Mouse (Mus musculus): ENCODE data around the gene Utp3. TPM values are rescaled to one million over a fixed set of nuclear protein-coding genes. Genes with fewer than 3 reads are reported as not detected.

Utp3 gene
- polyA plus RNA-seq, 1 experiment = 108 TPM

- Histone ChIP-seq H3K4me1 (ENCODE audit: control insufficient read depth, insufficient read depth, low read length) (peaks cover 5% of the 10 kb centered on the region), H3K4me3 (ENCODE audit: low read depth, low read length) (no peak overlapping the region), H3K9me3 (replicated peaks; ENCODE audit: control insufficient read depth, insufficient read depth, low read length, poor library complexity, severe bottlenecking) (no peaks in the 10 kb centered on the region), H3K36me3 (ENCODE audit: control insufficient read depth, insufficient read depth, low read length, poor library complexity, severe bottlenecking) (no peaks in the 10 kb centered on the region), H3K27ac (ENCODE audit: insufficient read depth, low read length) (no peak overlapping the region), H3K27me3 (ENCODE audit: control insufficient read depth, insufficient read depth, low read length, poor library complexity, severe bottlenecking) (no peaks in the 10 kb centered on the region), H3K9ac (ENCODE audit: low read depth, poor library complexity, severe bottlenecking) (no peak overlapping the region)
- TF ChIP-seq POLR2A (IDR thresholded peaks at IDR 0.05; ENCODE audit: insufficient read depth, low read length) = no peak
- TF ChIP-seq CTCF (IDR thresholded peaks at IDR 0.05; ENCODE audit: low read depth, low read length) = no peak
- no peak for TF ChIP-seq EP300 (IDR thresholded peaks at IDR 0.05; ENCODE audit: insufficient read depth, low read depth, low read length)
Observed at GRCm38 (mm10) chr5:88602030-88602429, 47.8 kb downstream of the Utp3 start.

- H3K36me3 ChIP-seq (ENCODE audit: control insufficient read depth, insufficient read depth, low read length, poor library complexity, severe bottlenecking) = no peaks in the 10 kb centered on the region
- H3K9me3 ChIP-seq (replicated peaks; ENCODE audit: control insufficient read depth, insufficient read depth, low read length, poor library complexity, severe bottlenecking) = no peaks in the 10 kb centered on the region
- H3K9ac ChIP-seq (ENCODE audit: low read depth, poor library complexity, severe bottlenecking) = no peak overlapping the region
- no peak overlapping the region for H3K4me3 ChIP-seq (ENCODE audit: low read depth, low read length)
- no peaks in the 10 kb centered on the region for H3K27me3 ChIP-seq (ENCODE audit: control insufficient read depth, insufficient read depth, low read length, poor library complexity, severe bottlenecking)
- no peak overlapping the region for H3K27ac ChIP-seq (ENCODE audit: insufficient read depth, low read length)
- H3K4me1 ChIP-seq (ENCODE audit: control insufficient read depth, insufficient read depth, low read length) = peaks cover 5% of the 10 kb centered on the region
- no peak for TF ChIP-seq EP300 (IDR thresholded peaks at IDR 0.05; ENCODE audit: insufficient read depth, low read depth, low read length)
- no peak for TF ChIP-seq POLR2A (IDR thresholded peaks at IDR 0.05; ENCODE audit: insufficient read depth, low read length)
Observed at GRCm38 (mm10) chr5:88602713-88603112, 48.5 kb downstream of the Utp3 start.

GRCm38 (mm10) chr5:88604046-88604445, 49.8 kb downstream of the Utp3 start:
- Histone ChIP-seq H3K4me3 (ENCODE audit: low read depth, low read length) (no peak overlapping the region), H3K36me3 (ENCODE audit: control insufficient read depth, insufficient read depth, low read length, poor library complexity, severe bottlenecking) (no peaks in the 10 kb centered on the region), H3K9me3 (replicated peaks; ENCODE audit: control insufficient read depth, insufficient read depth, low read length, poor library complexity, severe bottlenecking) (no peaks in the 10 kb centered on the region), H3K27ac (ENCODE audit: insufficient read depth, low read length) (no peak overlapping the region), H3K4me1 (ENCODE audit: control insufficient read depth, insufficient read depth, low read length) (peaks cover 5% of the 10 kb centered on the region), H3K27me3 (ENCODE audit: control insufficient read depth, insufficient read depth, low read length, poor library complexity, severe bottlenecking) (no peaks in the 10 kb centered on the region), H3K9ac (ENCODE audit: low read depth, poor library complexity, severe bottlenecking) (no peak overlapping the region)
- no peak for TF ChIP-seq EP300 (IDR thresholded peaks at IDR 0.05; ENCODE audit: insufficient read depth, low read depth, low read length)
- TF ChIP-seq POLR2A (IDR thresholded peaks at IDR 0.05; ENCODE audit: insufficient read depth, low read length) = no peak
- TF ChIP-seq CTCF (IDR thresholded peaks at IDR 0.05; ENCODE audit: low read depth, low read length) = no peak

- Histone ChIP-seq H3K4me3 (ENCODE audit: low read depth, low read length) (no peak overlapping the region), H3K9ac (ENCODE audit: low read depth, poor library complexity, severe bottlenecking) (no peak overlapping the region), H3K27me3 (ENCODE audit: control insufficient read depth, insufficient read depth, low read length, poor library complexity, severe bottlenecking) (no peaks in the 10 kb centered on the region), H3K9me3 (replicated peaks; ENCODE audit: control insufficient read depth, insufficient read depth, low read length, poor library complexity, severe bottlenecking) (no peaks in the 10 kb centered on the region), H3K27ac (ENCODE audit: insufficient read depth, low read length) (no peak overlapping the region), H3K36me3 (ENCODE audit: control insufficient read depth, insufficient read depth, low read length, poor library complexity, severe bottlenecking) (no peaks in the 10 kb centered on the region), H3K4me1 (ENCODE audit: control insufficient read depth, insufficient read depth, low read length) (peaks cover 5% of the 10 kb centered on the region)
- no peak for TF ChIP-seq POLR2A (IDR thresholded peaks at IDR 0.05; ENCODE audit: insufficient read depth, low read length)
- no peak for TF ChIP-seq CTCF (IDR thresholded peaks at IDR 0.05; ENCODE audit: low read depth, low read length)
- no peak for TF ChIP-seq EP300 (IDR thresholded peaks at IDR 0.05; ENCODE audit: insufficient read depth, low read depth, low read length)
Observed at GRCm38 (mm10) chr5:88604641-88605358, 50.5 kb downstream of the Utp3 start.

Other genes with a start within 250 kb of the Utp3 start
- not detected in 2 replicates for gene Prol1, start 237.2 kb upstream of the Utp3 start, polyA plus RNA-seq (2011; ENCODE audit: insufficient read depth, insufficient read length, low read depth, missing spikeins)
- gene Amtn, start 178.4 kb upstream of the Utp3 start, polyA plus RNA-seq (2011; ENCODE audit: insufficient read depth, insufficient read length, low read depth, missing spikeins) = not detected in 2 replicates
- not detected in 2 replicates for gene Ambn, start 98.5 kb upstream of the Utp3 start, polyA plus RNA-seq (2011; ENCODE audit: insufficient read depth, insufficient read length, low read depth, missing spikeins)
- not detected in 2 replicates for gene Enam, start 66.5 kb upstream of the Utp3 start, polyA plus RNA-seq (2011; ENCODE audit: insufficient read depth, insufficient read length, low read depth, missing spikeins)
- gene Jchain, start 26.6 kb upstream of the Utp3 start, polyA plus RNA-seq (2011; ENCODE audit: insufficient read depth, insufficient read length, low read depth, missing spikeins) = not detected in 2 replicates
- 30.1 and 30.6 TPM in 2 replicates for gene Rufy3, start 10.6 kb downstream of the Utp3 start, polyA plus RNA-seq (2011; ENCODE audit: insufficient read depth, insufficient read length, low read depth, missing spikeins)
- 125 and 139 TPM in 2 replicates for gene Grsf1, start 121.7 kb downstream of the Utp3 start, polyA plus RNA-seq (2011; ENCODE audit: insufficient read depth, insufficient read length, low read depth, missing spikeins)
- 22.6 and 26.1 TPM in 2 replicates for gene Mob1b, start 166.4 kb downstream of the Utp3 start, polyA plus RNA-seq (2011; ENCODE audit: insufficient read depth, insufficient read length, low read depth, missing spikeins)
- 39.0 and 41.2 TPM in 2 replicates for gene Dck, start 210.5 kb downstream of the Utp3 start, polyA plus RNA-seq (2011; ENCODE audit: insufficient read depth, insufficient read length, low read depth, missing spikeins)

Measured in ES-Bruce4 (cell line).